Mouse (Mus musculus) embryo, embryonic 10 days (tissue): ENCODE results near the gene Ubr3.
"Not testable (repeated sequence)": the region's sequence is repeated elsewhere in the genome, so short reads cannot be mapped to it uniquely, and the experiment has no call there.

Experiments
- DNase-seq: peaks from one replicate; pipeline ENCODE4 v3.0.0-alpha.2; 2015; ENCODE audit warnings: low spot score

The Ubr3 gene

DNA sequence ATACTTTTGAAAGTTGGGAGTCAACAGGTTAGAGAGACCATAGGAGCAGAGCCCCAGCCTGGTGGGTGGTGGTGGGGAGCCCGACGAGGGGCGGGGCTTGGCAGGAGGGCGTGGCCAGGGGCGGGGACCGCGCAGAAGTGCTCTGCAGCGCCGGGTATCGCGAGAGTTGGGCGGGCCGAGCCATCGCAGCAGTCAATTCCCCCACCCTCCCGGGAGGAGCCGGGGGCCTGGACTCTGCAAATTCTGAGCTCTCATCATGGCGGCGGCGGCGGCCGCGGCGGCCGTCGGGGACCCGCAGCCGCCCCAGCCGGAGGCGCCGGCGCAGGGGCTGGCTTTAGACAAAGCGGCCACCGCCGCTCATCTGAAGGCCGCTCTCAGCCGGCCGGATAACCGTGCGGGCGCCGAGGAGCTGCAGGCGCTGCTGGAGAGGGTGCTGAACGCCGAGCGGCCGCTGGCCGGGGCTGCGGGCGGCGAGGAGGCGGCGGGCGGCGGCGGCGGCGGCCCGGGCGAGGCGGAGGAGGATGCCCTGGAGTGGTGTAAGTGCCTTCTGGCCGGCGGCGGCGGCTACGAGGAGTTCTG lies at the start of gene Ubr3:
Ubr3 (plus strand) TSS at position 208 of the 579 bp plus-strand sequence.
- DNase-seq: peak; percentile 95

DNA sequence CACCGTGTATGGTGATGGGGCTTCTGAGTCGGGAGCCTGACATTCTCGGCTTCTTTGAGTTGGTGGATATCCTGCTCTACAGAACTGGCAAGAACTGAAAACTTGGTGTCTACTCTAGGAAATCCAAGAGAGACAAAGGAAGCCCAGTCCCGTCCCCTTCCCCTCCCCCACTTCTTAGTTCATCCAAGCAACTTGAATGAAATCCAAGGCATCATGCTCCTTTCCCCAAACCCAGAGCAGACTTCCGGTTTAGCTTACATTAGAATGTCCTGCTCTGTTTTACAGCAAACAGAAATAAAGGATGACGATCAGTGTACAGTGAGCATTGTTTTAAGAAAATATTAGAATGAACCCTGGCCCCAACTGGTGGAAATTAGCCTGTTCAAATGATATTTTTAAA lies 47.8 kb upstream of the Ubr3 start:
- DNase-seq: no peak

DNA sequence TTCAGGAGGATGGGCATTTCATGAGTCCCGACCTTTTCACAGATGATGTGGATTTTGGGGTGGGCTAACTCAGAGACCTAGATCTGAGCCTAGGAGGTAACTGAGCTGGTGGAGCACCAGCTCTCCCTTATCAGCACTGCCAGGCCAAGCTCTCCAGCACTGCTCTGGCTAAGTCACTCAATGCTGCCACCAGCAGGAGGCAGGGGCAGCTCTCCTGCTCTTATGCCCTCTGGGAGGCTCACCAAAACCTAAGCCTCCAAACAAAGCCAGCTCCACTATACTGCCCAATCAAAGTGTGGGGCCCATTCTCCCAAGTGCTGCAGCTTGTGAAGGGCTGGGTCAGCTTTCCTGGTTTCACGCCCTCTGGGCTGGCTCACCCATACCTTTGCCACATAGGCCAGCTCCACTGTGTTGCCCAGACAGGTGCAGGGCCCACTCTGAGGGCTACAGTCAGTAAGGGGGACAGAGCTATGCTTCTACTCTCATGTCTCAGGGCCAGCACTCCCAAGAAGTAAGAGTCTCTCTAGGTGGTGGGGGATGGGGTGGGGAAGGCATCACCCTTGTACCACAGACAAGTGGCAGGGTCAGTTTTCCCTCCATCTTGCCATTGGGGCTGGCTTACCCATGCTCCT lies 45.5 kb upstream of the Ubr3 start:
- no peak for DNase-seq

DNA sequence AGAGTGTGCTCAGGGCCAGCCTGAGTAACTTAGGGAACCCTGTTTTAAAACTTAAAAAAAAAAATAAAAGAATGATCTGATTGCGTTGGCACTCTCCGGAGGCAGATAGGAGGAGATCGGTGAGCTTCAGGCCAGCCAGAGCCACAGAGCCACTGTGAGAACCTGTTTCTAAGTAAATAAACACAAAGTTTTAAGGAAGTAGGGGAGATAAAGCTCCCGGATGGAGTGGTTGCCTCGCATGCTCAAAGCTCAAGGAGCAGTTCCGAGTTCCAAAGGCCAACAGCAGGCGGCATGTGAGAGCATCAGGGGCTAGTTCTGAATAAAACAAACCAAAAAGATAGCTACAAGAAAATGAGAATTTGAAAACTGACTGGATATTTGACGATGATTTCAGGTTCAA lies 40.7 kb upstream of the Ubr3 start:
- DNase-seq: no peak

DNA sequence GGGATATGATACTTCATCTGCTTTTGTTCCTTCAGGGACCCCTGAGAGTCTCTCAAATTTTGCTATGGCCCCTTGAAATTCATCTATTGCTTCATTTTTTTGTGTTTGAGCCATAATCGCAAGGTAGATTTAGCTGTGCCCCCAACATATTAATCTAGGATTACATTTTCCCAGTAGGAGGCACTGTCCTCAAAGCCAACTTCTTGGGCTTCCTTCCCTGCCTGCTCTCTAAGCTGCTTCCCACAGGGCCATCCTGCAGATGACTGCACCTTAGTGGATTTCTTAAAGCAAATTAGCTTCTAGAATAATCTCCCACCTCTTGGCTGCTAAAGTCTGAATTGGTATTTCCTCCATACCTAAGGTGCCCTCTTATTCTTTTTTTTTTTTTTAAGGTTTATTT lies 39.2 kb upstream of the Ubr3 start:
- DNase-seq: peak; percentile 22

DNA sequence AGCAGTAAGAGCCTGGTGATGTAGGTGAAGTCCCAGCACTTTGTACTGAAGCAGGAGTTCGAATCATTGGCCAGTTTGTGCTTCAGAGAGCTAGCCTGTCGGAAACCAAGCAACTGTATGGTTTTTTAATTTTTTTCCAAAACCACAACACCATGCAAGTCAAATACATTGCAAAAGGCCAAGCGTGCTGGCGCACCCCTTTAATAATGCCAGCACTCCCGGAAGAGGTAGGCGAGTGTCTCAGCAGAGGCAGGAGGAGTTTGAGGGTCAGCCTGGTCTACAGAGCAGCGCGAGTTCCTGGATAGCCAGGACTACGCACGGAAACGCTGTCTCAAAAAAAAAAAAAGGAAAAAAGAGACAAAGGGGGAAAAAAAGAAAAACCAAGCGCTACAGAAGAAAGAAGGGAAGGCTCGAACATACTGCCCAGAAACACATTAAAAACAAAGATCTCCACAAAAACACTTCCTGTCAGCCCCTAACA lies 36.0 kb upstream of the Ubr3 start:
- peak; percentile 26 for DNase-seq

DNA sequence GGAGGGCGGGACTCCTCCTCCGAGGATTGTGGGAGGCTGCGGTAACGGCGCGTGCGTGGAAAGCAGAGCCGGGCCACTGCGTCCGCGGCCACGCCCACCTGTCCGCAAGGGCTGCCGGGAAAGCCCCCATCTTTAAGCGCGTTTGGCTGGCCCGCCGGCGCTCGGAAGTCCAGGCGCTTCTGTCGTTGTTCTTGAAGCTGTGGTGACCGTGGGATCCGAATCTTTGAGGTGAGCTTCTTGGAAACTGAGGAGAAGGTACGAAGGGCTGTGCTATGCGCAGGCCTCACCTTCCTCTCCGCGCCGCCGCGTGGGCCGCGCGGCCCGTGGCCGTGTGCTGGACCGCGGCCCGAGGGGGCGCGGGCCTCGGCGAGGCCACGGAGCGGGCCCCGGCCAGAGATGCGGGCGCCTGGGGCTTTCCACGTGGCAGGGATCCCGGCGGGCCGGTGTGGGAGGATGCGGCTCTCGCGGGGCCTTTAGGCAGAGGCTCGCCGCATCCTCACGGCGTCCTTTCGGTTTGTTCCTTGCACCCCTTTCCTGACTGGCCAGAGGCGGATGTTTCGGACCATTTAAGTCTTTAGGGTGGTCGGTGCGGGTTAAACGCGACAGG lies 35.5 kb upstream of the Ubr3 start, which contains the start of gene Ssb:
Ssb (plus strand) TSS at position 78 of the 607 bp plus-strand sequence.
- DNase-seq: peak; percentile 96

DNA sequence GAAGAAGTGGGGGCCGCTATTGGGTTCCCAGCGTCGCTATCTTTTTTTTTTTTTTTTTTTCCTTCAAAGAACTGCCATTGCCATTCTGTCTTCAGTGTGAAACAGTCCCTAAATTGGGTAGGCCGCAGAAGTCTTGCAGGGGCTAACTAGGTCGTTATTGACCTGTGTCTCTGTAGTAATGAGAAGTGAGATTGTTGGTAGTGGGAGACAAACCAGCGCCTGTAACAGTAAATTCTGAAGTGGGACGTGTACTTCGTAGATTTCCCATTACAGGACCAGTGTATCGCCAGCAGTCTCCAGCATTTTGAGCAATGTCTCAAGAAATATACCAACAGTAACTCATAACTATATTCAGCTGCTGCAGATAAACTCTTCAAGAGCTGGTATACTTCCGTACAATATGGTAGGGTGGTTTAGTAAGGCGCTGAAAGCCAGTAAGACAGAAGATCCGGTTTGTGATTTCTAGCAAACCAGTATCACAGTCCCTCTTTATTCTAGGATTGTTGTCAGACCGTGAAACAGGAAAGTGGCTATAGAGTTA lies 34.9 kb upstream of the Ubr3 start:
- DNase-seq: no peak

DNA sequence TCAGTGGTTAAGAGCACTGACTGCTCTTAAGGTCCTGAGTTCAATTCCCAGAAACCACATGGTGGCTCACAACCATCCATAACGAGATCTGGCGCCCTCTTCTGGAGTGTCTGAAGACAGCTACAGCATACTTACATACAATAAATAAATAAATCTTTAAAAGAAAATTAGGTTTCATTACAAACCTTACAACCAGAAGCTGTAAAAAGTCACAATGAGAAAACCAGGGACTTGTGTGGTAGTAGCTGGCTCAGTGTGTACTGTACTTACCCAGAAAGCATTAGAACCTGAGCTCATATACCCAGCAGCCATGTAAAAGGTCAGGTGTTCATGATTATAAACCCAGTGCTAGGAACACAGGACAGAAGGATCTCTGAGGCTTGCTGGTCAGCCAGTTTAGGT lies 13.1 kb upstream of the Ubr3 start:
- no peak for DNase-seq

DNA sequence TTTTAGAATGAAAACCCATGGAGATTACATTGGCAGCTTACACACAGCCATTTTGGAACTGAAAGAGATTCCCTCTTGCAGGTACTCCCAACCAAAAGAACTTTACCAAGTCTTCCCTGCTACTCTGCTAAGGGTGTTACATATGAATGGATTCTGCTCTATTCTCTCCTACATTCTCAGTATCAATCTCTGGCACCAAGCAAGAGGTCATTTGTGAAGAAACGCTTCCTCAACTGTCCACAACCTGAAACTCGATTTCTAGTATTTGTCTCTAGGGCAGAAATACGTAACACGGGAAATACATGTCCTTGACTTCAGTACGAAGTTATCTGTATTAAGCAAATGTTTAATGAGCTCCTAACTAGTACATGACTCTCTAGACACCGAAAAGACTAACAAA lies 12.5 kb upstream of the Ubr3 start:
- no peak for DNase-seq

DNA sequence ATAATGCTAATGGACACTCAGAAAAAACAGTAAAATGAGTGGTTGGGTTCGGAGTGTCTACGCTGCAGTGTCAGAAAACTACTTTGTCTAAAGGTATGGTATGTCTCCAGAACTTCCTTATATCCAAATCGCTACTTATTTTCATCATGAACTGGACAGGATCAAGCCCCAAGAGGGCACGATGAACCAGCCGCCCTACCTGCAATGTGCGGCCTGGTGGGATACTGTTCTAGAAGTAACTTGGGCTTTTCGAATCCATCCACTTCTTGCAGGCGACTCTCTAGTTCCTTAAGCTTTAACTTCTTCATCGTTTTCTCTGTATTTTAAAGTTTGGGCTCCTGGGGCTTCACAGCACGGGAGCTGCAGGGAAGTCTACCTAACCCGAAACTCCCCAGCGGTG lies 12.0 kb upstream of the Ubr3 start:
- no peak for DNase-seq

DNA sequence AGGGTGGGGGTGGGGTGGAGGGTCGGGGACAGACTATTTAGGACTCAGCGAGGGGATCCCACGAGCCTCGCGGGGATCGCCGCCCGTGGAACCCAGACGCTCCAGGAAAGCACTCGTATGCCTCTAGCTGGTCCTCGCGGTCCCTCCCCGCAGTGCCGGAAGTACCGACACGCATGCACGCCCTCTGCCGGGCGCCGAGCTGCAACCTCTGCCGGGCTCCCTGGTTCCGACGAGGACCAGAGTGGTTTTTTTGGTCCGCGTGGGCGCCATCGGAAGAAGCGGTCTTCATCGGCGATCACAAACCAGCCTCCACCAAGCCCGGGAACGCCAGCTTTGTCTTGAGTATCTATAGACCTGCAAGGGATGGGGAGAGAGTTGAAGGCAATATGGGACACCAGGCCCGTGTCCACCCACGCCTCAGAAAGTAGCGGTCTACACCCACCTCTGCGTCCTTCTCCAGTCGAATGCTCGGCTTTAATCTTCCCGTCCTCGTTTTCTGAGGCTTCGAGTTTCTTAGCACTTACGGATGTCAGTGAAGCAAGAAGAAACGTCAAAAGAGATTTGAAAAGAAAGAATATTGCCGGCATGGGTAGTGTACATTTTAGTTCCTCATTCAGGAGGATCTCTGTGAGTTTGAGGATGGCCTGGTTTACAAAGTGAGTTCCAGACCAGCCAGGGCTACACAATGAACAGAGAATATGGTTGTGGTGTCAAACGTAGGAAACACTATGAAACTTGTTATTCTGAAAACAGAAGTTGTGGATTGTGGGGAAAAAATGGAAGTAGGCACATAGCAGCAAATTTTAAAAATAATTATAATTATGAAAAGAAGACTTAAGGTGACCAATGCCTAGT lies 11.4 kb upstream of the Ubr3 start, which contains the start of gene Mettl5:
Mettl5 (minus strand) TSS at position 165 of the 855 bp plus-strand sequence.
- peak; percentile 88 for DNase-seq

DNA sequence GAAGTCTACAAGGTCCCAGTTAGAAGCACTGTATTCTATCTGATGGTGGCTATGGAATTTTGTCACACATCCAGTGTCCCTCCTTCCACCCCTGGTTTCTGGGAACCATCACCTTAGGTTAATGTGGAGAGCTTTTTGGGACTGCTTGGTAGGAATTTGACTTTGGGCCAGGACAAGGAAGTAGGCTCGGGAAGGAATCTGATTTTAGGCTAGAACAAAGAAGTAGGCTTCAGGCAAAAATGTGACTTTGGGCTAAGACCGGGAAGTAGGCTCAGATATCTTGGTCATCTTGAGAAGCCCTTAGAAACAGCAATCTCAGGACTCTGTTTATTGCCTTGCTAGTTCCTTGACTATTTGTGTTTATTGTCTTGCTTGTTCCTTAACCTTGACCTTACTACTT lies 8.1 kb upstream of the Ubr3 start:
- no peak for DNase-seq

DNA sequence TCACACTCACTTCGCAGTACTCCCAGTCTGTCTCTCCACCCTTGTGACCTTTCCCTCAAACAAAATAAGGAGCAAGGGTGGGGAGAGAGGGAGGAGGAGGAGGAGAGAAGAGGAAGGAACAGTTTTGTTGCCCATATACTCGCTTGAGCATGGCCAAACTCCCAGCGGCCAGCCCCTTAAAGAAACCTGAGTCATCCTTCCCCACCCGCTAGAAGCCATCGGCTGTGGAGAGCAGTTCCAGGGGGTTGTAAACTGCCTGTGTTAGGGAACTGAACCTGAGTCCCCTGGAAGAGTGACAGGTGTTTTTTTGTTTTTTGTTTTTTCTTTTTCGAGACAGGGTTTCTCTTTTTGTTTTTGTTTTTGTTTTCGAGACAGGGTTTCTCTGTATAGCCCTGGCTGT lies 6.2 kb upstream of the Ubr3 start:
- no peak for DNase-seq

DNA sequence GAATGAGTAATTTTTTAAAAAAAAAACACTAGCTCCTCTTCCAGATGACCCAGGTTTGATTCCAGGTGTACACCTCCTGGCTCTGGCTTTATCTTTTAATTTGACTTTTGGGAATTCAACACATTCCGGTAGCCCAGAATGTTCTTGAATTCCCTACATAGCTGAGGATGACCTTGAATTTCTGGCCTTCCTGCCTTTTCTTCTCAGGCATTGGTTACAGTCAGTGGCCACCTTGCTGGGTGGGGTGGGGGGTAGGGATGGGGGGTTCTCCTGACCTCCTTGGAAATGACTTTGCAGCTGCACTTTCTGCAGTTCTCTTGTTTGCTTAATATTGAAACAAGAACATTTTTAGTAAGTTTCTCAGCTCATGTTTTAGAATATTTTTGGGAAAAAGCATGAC lies 3.9 kb upstream of the Ubr3 start:
- DNase-seq: no peak

DNA sequence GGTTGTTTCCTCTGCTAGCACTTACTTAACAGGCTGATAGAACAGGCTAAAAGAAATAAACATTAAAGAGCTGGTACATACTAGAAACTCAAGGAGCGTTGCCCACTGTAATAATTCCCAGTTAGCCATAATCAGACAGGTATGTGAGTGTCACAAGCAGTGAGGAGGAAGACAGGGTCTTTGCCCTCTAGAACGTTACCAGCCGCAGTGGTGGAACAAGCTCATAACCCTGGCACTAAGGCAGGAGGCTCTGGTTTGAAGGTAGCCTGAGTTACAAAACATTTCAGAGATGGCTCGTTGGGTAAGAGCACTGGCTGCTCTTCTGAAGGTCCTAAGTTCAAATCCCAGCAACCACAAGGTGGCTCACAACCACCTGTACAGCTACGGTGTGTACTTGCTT lies 3.2 kb upstream of the Ubr3 start:
- no peak for DNase-seq

DNA sequence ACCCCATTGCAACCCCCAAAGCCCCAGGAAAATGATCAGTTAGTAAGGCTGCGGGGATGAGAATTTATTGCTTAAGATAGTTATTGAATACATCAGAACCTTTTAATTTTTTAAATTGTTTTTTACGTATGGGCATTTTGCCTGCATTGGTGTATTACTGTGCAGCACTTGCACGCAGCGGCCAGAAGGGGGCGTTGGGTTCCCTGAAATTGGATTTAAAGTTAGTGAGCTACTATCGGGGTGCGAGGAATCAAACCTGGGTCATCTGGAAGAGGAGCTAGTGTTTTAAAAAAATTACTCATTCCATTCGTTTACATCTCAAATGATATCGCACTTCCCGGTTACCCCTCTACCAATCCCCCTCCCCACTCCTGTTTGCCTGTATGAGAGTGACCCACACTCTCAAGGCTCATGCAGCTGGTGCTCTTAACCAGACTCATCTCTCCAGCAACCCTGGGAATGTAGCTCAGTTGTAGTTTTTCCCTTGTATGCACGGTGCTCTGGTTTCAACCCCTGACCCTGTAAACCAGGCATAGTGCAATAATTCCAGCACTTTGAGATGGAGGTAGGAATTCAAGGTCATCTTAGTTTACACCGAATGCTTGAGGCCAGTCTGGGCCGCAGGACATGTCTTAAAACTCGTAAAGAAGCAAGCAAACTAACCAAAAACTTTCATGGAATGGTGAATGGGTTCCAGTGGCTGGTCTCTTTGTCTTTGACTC lies 1.4 kb upstream of the Ubr3 start:
- DNase-seq: no peak

DNA sequence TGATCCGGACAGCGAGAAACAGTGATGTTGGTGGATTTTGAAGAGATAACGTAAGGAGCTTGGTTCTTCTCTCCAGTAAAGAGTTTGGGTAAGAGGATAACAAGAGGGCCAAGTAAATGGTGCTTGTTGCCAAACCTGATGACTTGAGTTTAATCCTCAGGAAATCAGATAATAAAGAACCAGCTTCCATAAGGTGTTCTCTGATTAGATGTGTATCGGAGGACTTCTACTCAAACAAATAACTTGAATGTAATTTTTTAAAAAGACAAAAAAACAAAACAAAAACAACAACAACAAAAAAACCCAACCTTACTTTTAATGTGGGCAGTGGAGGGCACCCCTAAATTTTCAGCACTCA lies 843 bp upstream of the Ubr3 start:
- DNase-seq: no peak

DNA sequence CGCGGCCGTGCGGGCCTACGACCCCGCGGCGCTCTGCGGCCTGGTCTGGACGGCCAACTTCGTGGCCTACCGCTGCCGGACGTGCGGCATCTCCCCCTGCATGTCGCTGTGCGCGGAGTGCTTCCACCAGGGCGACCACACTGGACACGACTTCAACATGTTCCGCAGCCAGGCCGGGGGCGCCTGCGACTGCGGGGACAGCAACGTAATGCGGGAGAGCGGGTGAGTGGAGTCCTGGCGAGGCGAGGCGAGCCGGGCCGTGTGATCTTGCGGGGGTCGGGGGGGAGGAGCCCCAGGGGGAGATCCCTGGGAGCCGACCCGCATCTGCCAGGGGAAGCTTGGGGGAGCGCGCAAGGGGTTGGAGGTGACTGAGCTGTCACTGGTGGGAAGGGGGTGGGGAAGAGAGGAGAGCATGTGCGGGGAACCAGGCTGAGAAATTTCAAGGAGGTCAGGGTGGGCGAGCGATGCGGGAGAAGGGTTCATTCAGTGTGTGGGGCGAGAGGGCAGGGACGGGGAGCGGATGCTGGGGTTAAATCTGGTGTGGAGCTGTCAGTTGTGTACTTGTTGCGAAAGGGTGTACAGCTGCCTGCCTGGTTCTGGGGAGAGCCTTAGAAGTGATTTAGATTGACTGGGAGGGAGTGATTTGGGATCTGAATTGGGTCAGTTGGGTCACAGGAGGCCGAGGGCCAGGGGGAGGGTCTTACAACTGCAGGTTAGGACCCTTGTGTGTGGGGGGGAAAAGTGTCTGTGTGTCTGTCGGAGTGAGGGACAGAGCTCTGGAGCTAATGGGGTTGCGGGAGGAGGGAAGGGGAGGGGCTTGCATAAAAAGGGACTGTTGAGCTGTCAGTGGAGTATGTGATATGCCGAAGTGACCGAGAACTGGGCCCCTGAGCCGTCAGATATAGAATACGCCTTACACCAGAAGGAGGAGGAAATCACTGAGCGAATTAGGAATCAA lies 851 bp downstream of the Ubr3 start:
- peak; percentile 51 for DNase-seq

DNA sequence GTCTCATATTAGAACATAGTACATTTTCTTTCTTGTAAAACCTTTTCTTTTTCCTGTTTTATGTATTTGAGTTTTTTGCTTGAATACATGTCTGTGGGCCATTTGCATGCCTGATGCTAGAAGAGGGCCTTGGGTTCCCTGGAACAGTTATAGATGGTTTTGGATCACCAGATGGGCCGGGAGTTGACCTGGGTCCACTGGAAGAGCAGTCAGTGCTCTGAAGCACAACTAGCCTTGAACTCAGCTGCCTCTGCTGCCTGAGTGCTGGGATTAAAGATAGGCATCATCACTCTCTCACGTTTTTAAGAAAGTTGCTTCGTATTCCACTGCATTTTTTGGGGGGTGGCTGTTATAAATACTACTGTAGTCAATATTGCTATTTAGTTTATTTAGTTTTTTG lies 6.5 kb downstream of the Ubr3 start:
- no peak for DNase-seq

DNA sequence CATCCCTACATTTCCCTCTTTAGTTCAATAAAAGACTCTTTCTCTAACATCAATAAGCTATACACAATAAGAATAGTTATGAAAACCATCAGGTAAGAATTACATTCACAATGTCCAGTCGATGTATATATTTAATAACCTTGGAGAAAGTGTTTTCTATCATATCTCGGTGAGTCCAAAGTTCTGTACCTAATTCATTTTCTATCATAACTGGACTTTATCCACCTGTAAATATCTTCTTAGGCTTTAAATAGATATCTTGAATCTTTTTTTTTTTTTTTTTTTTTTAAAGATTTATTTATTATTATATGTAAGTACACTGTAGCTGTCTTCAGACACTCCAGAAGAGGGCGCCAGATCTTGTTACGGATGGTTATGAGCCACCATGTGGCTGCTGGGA lies 10.3 kb downstream of the Ubr3 start:
- DNase-seq: not testable (repeated sequence)
